Mouse (Mus musculus) cerebellum, adult 2 months (tissue): ENCODE results near the gene Duxf3. TPM values are rescaled to one million over a fixed set of nuclear protein-coding genes. Genes with fewer than 3 reads are reported as not detected.
"Not testable (repeated sequence)": the region's sequence is repeated elsewhere in the genome, so short reads cannot be mapped to it uniquely, and the experiment has no call there.

Source experiments
- DNase-seq, 2 experiments: peaks; one replicate each; pipeline ENCODE4 v3.0.0; 2021
- H3K27ac ChIP-seq: fragments of 200-500 bp; 2 replicates; pipeline ENCODE4 v1.5.1; 2012; ENCODE audit warnings: low read length, control low read depth, inconsistent platforms; ENCODE audit not compliant: insufficient read depth
- H3K27me3 ChIP-seq: fragments of 200-500 bp; 2 replicates; pipeline ENCODE4 v1.6.1; 2012; ENCODE audit warnings: inconsistent platforms, mild to moderate bottlenecking, low read length, moderate library complexity; ENCODE audit not compliant: control insufficient read depth, insufficient read depth
- H3K4me1 ChIP-seq: fragments of 200-500 bp; 2 replicates; pipeline ENCODE4 v1.6.1; 2011; ENCODE audit warnings: low read length; ENCODE audit not compliant: control insufficient read depth, insufficient read depth
- H3K4me3 ChIP-seq: fragments of 200-500 bp; replicated peaks from 2 replicates; pipeline ENCODE3; 2011; ENCODE audit warnings: mild to moderate bottlenecking, low read depth, low read length, control low read depth; ENCODE audit not compliant: insufficient read depth
- CTCF ChIP-seq: fragments of 200-500 bp; IDR thresholded peaks from 2 replicates; pipeline ENCODE4 v1.5.1; 2011; ENCODE audit warnings: low read depth, mild to moderate bottlenecking, control low read depth, low read length, moderate library complexity, borderline replicate concordance; ENCODE audit not compliant: insufficient read depth
- POLR2A ChIP-seq: fragments of 200-500 bp; IDR thresholded peaks from 2 replicates; pipeline ENCODE4 v1.6.1; 2011; ENCODE audit warnings: low read length, control low read depth, borderline replicate concordance; ENCODE audit not compliant: insufficient read depth
- whole genome bisulfite sequencing: fragments of 180-500 bp; shearing (Covaris S2); methylation state at CpG from one replicate; pipeline ENCODE4 v1.1.7; 2018; 5-methylcytosine and 5-hydroxymethylcytosine counted together
- polyA plus RNA-seq: library from polyadenylated mRNA; depleted of rRNA; stranded (reverse); fragments of >200 nt; gene quantifications from 2 replicates; pipeline ENCODE4 v1.2.3, GENCODE M21; 2012

Gene Duxf3
- polyA plus RNA-seq, 1 experiment: not detected

DNA sequence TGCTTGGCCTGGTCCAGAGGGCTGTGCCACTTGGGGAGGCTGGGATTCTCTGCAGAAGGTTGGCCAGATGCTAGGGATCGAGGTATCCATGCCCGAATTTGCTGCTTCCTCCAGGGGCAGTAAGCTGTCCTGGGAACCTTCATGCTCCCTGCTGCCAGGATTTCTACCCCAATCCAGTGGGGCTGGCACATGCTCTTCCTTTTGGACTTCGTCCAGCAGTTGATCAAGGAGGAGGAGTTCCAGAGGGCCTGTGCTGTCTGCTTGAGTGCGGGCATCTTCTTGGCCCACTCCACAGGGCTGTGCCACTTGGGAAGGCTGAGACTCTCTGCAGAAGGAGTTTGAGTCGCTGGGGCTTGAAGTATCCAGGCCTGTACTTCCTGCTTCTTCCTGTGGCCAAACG is 9.3 kb downstream of the Duxf3 start:
- not testable (repeated sequence) for H3K4me1 ChIP-seq, H3K4me3 ChIP-seq, H3K27me3 ChIP-seq, H3K27ac ChIP-seq, DNase-seq
- WGBS: 63% methylated on average over 4 of the region's 6 CpGs

DNA sequence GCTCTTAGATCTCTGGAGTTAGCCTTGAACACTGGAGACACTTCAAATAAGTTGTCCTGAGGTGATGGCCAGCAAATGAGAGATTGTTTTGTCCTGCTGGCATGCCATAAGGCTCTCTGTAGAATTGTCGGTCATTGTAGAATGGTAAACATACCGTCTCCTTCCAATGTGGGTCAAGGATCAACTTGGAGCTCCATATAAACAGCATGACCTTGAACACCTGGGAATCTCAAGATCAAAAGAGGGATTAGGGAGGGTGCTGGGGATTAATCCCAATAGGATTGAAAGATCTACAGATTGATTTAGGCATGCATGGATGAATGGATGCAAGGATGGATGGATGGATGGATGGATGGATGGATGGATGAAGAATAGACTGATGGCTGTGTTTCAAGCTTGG is 10.9 kb downstream of the Duxf3 start:
- DNase-seq, H3K27me3 ChIP-seq, H3K27ac ChIP-seq, H3K4me3 ChIP-seq, H3K4me1 ChIP-seq: not testable (repeated sequence)
- WGBS: 92% methylated on average over 2 of the region's 2 CpGs

DNA sequence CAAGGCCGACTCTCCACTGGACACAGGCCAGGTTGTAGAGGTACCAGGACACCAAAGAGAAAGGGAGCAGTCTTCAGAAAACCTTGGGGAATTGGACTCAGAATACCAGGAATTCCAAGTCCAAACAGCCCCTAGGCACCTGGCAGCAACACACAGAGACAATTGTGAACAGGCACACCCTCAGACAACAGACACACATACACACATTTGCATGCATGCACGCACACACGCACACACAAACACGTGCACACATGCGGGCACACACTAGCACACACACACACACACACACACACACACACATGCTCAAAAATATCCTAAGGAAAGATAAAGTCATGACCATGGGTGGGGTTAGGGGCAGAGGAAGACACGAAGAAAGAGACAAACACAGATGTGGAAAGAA is 11.7 kb downstream of the Duxf3 start:
- Histone ChIP-seq H3K27ac (no peak overlapping the region), H3K4me1 (no peaks in the 10 kb centered on the region), H3K4me3 (no peak overlapping the region), H3K27me3 (no peaks in the 10 kb centered on the region)
- TF ChIP-seq CTCF (no peak), POLR2A (no peak)
- 76% methylated on average over 6 of the region's 6 CpGs for WGBS
- no peak for DNase-seq

DNA sequence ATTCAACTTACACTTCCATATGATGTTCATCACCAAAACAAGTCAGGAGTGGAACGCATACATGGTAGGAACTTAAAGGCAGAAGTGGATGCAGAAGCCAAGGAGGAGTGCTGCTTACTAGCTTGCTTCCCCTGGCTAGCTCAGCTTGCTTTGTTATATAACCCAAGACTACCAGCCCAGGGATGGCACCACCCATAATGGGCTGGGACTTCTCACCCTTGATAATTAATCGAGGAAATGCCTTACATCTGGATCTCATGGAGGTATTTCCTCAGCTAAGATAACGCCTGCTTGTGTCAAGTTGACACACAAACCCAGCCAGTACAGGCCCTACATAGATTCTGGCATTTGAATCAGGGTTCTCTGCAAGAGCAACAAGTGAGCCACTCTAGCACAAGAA is 15.1 kb downstream of the Duxf3 start:
- Histone ChIP-seq H3K27me3 (no peaks in the 10 kb centered on the region), H3K4me3 (no peak overlapping the region), H3K4me1 (no peaks in the 10 kb centered on the region), H3K27ac (no peak overlapping the region)
- DNase-seq: no peak
- 86% methylated on average over 3 of the region's 3 CpGs for WGBS
- no peak for TF ChIP-seq CTCF
- TF ChIP-seq POLR2A: no peak

DNA sequence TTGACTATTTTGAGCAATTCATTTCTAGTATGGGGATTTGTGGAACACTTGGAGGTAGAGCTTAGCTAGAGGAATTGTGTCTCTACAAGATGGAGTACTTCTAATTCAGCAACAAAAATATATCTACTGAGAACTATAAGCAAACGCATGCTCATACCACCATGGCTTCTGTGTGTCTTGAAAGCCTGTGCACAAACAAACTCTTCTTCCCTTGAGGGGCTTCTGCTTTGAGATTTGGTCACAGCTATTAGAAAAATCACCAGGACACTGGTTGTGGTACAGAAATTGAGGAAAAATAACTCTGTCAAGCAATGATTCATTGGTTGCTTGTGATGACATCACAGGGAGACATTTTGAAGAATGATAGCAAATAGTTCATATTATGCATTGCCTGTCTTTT is 17.1 kb downstream of the Duxf3 start:
- Histone ChIP-seq H3K27me3 (no peaks in the 10 kb centered on the region), H3K4me1 (no peaks in the 10 kb centered on the region), H3K4me3 (no peak overlapping the region), H3K27ac (no peak overlapping the region)
- TF ChIP-seq CTCF (no peak), POLR2A (no peak)
- DNase-seq: no peak
- 92% methylated on average over 1 of the region's 1 CpGs for WGBS

DNA sequence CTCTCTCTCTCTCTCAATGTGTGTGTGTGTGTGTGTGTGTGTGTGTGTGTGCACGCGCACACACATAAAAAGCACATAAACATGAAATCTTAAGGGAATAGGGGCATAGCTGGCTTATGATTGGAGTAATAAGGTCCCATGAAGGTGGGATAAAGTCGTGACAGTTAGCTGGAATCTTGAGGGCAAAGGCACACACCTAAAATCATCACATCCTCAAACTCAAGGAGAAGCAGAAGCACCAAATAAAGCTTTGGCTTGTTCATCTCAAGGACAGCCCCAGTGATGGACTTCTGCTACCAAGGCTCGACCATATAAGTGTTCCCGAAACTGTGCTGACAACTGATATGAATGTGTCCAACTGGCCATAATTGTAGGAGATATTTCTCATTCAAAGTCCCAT is 17.5 kb downstream of the Duxf3 start:
- Histone ChIP-seq H3K27me3 (no peaks in the 10 kb centered on the region), H3K4me1 (no peaks in the 10 kb centered on the region), H3K4me3 (no peak overlapping the region), H3K27ac (no peak overlapping the region)
- WGBS: 86% methylated on average over 5 of the region's 5 CpGs
- TF ChIP-seq CTCF: no peak
- TF ChIP-seq POLR2A: no peak
- no peak for DNase-seq

DNA sequence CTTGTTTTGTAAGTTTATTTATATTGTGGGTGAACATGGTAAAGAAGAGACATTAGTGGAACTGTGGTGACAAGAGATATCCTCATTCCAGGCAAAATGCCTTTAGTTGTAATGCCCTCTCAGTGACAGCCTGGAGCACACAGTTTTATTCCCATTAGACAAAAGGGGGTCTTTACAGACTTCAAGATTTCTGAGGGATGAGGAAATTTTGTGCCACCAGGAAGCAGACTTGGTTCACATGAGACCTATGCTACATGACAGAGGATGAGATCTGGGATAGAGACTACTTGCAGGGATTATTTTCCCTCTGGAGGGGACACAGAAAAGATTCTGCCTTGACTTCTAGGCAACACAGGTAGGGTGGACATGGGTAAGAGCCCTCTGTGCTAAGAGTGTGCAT is 18.0 kb downstream of the Duxf3 start:
- Histone ChIP-seq H3K4me1 (no peaks in the 10 kb centered on the region), H3K27me3 (no peaks in the 10 kb centered on the region), H3K27ac (no peak overlapping the region), H3K4me3 (no peak overlapping the region)
- TF ChIP-seq CTCF (no peak), POLR2A (no peak)
- no peak for DNase-seq

DNA sequence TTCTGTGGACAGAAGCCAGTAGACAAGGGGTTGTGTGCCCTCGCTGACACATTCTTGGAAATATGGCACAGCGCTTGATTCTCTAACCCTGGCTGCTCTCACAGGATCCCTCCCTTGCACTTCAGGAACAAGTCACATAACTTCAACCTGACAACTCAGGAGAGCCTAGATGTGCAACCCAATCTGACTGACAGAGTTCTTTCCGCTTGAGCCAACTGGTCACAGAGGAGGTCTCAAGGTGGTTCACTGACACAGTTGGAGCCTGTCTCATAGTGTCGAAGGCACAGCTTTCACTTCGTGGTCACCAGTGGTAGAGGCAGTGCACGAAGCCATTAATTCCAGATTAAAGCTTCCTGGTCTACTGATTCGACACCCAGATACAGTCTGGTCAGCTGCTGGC is 20.2 kb downstream of the Duxf3 start:
- H3K4me3 ChIP-seq: no peak overlapping the region
- no peak for DNase-seq
- H3K27me3 ChIP-seq: no peaks in the 10 kb centered on the region
- TF ChIP-seq CTCF: no peak
- no peak for TF ChIP-seq POLR2A
- no peaks in the 10 kb centered on the region for H3K4me1 ChIP-seq
- H3K27ac ChIP-seq: no peak overlapping the region
- WGBS: 76% methylated on average over 7 of the region's 7 CpGs

DNA sequence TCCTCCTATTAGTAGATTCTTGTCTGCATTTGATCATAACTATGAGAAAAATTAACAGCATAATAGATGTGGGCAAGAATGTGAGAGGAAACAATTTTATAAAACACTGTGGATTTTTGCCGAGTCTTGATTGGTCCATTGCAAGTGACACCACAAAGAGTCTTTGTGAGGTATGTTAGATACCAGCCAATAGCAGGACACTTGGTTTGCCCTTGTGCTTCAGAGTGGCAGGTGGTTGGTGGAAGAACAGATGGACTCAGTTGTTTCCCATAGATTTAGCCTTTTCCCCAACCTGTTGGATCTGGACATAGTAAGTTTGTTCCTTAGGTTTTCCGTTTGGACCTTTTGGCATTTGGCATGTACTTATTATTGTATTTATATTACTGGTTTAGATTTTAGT is 21.3 kb downstream of the Duxf3 start:
- 89% methylated on average over 2 of the region's 2 CpGs for WGBS
- Histone ChIP-seq H3K27me3 (no peaks in the 10 kb centered on the region), H3K27ac (no peak overlapping the region), H3K4me1 (no peaks in the 10 kb centered on the region), H3K4me3 (no peak overlapping the region)
- TF ChIP-seq CTCF: no peak
- TF ChIP-seq POLR2A: no peak
- no peak for DNase-seq
